Mouse (Mus musculus) forebrain, embryonic 16.5 days (tissue): ENCODE results near the gene Acrbp. TPM values are rescaled to one million over a fixed set of nuclear protein-coding genes. Genes with fewer than 3 reads are reported as not detected.
"Not testable (repeated sequence)": the region's sequence is repeated elsewhere in the genome, so short reads cannot be mapped to it uniquely, and the experiment has no call there.

Experiments used
- ATAC-seq: fragments of 200-750 bp; cut with Nextera tagmentation; 2 replicates; pipeline ENCODE4 v1.8.0; 2017; ENCODE audit warnings: mild to moderate bottlenecking, moderate library complexity
- H3K27ac ChIP-seq: fragments of 300-500 bp; sonication (generic); 2 replicates; pipeline ENCODE4 v1.5.1; 2014; ENCODE audit warnings: low read length, control low read depth
- H3K27me3 ChIP-seq: fragments of 300-500 bp; sonication (generic); replicated peaks from 2 replicates; pipeline ENCODE4 v1.6.1; 2014; ENCODE audit warnings: low read length; ENCODE audit not compliant: control insufficient read depth, insufficient read depth
- H3K36me3 ChIP-seq: fragments of 300-500 bp; sonication (generic); 2 replicates; pipeline ENCODE4 v1.6.1; 2014; ENCODE audit not compliant: control insufficient read depth, insufficient read depth
- H3K4me1 ChIP-seq: fragments of 300-500 bp; sonication (generic); replicated peaks from 2 replicates; pipeline ENCODE4 v1.6.1; 2014; ENCODE audit warnings: low read length; ENCODE audit not compliant: control insufficient read depth, insufficient read depth
- H3K4me2 ChIP-seq: fragments of 300-500 bp; sonication (generic); 2 replicates; pipeline ENCODE4 v1.6.1; 2014; ENCODE audit warnings: mild to moderate bottlenecking, low read length, control low read depth
- H3K4me3 ChIP-seq: fragments of 300-500 bp; sonication (generic); replicated peaks from 2 replicates; pipeline ENCODE4 v1.5.1; 2014; ENCODE audit warnings: mild to moderate bottlenecking, low read length, control low read depth
- H3K9ac ChIP-seq: fragments of 300-500 bp; sonication (generic); replicated peaks from 2 replicates; pipeline ENCODE4 v1.6.1; 2014; ENCODE audit warnings: low read depth, low read length, control low read depth
- H3K9me3 ChIP-seq: fragments of 300-500 bp; sonication (generic); 2 replicates; pipeline ENCODE4 v1.6.1; 2016; ENCODE audit warnings: low read length; ENCODE audit not compliant: control insufficient read depth
- WGBS: fragments of 180-500 bp; shearing (Covaris S2); extraction: QIAGEN DNeasy Blood & Tissue Kit; methylation state at CpG from one replicate; pipeline ENCODE4 v1.1.7; 2014; 5-methylcytosine and 5-hydroxymethylcytosine counted together
- polyA plus RNA-seq: library from polyadenylated mRNA; unstranded; fragments of >200 nt; fragmentation: Nextera tagmentation; extraction: Ambion mirVana; gene quantifications from 2 replicates; pipeline ENCODE4 v1.2.1, GENCODE M21; 2015

The Acrbp gene
- polyA plus RNA-seq, result 21.4 and 31.6 TPM in 2 replicates

- Histone ChIP-seq H3K27me3 (no peaks in the 10 kb centered on the region), H3K27ac (no peak within 1 kb of the TSS), H3K9me3 (no peaks in the 10 kb centered on the region), H3K4me1 (0 out of 2 replicates have a peak, but pooled peaks cover 3% of the 10 kb centered on the region), H3K36me3 (peaks cover 44% of the 10 kb centered on the region), H3K9ac (no peak within 1 kb of the TSS), H3K4me2 (no peak within 1 kb of the TSS), H3K4me3 (no peak within 1 kb of the TSS)
- 37% methylated on average over 20 of the region's 20 CpGs for WGBS
- no peak for ATAC-seq
Observed at GRCm38 (mm10) chr6:125049678-125050077, at the start of gene Acrbp. Gene Acrbp (plus strand): TSS chr6:125049689.

- peaks cover 14% of the 10 kb centered on the region for H3K27me3 ChIP-seq
- H3K4me2 ChIP-seq, result no peak overlapping the region
- H3K9me3 ChIP-seq, result no peaks in the 10 kb centered on the region
- WGBS, result 52% methylated on average over 3 of the region's 3 CpGs
- no peak for ATAC-seq
- H3K9ac ChIP-seq, result no peak overlapping the region
- H3K4me1 ChIP-seq, result peaks cover 12% of the 10 kb centered on the region
- no peaks in the 10 kb centered on the region for H3K36me3 ChIP-seq
- no peak overlapping the region for H3K4me3 ChIP-seq
- no peak overlapping the region for H3K27ac ChIP-seq
Observed at GRCm38 (mm10) chr6:125003706-125004105, 45.8 kb upstream of the Acrbp start.

DNA sequence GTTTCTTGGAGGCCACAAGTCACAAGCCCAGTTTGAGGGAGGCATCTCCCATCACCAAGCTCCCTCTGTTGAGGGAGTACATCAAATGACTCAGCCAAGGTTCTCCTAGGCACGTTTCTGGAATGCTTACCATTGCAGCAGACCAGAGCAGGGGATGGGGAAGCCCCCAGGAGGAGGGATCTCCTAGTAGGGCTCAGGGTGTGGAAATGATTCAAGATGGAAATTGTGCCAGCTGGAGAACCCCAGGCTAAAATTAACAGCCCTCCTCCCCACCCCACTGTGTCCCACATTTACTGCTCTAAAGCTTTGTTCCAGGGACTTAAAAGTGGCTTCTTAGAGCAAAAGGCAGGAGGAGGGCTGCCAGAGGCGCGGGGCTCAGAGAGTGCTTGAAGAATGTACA lies 44.4 kb upstream of the Acrbp start:
- no peak overlapping the region for H3K4me2 ChIP-seq
- WGBS, result 48% methylated on average over 3 of the region's 3 CpGs
- no peaks in the 10 kb centered on the region for H3K9me3 ChIP-seq
- 0 out of 2 replicates have a peak, but pooled peaks cover 4% of the 10 kb centered on the region for H3K27me3 ChIP-seq
- no peak overlapping the region for H3K9ac ChIP-seq
- no peak overlapping the region for H3K27ac ChIP-seq
- peaks cover 14% of the 10 kb centered on the region for H3K4me1 ChIP-seq
- no peak for ATAC-seq
- no peak overlapping the region for H3K4me3 ChIP-seq
- H3K36me3 ChIP-seq, result no peaks in the 10 kb centered on the region

DNA sequence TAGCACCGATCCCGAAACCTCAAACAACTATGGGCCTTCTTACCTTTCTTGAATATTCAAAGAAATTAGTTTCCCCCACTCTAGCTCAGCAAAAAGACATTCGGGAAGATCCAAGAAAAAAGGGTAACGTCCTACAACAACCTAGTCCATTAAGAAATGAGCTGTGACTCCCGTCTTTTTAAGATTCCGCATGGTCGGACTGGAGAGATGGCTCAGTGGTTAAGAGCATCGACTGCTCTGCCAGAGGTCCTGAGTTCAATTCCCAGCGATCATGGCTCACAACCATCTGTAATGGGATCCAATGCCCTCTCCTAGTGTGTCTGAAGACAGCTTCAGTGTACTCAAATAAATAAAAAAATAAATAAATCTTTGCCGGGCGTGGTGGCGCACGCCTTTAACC lies 41.4 kb upstream of the Acrbp start:
- H3K27ac ChIP-seq, result peak overlapping the region; percentile 90
- no peaks in the 10 kb centered on the region for H3K9me3 ChIP-seq
- H3K4me2 ChIP-seq, result peak overlapping the region; percentile 65
- H3K9ac ChIP-seq, result peak overlapping the region; percentile 61
- H3K36me3 ChIP-seq, result peaks cover 13% of the 10 kb centered on the region
- peak; percentile 0; the same call in 1 of the 2 replicates for ATAC-seq
- WGBS, result 46% methylated on average over 13 of the region's 13 CpGs
- H3K4me3 ChIP-seq, result peak overlapping the region; percentile 69
- peaks cover 37% of the 10 kb centered on the region for H3K4me1 ChIP-seq
- H3K27me3 ChIP-seq, result no peaks in the 10 kb centered on the region

DNA sequence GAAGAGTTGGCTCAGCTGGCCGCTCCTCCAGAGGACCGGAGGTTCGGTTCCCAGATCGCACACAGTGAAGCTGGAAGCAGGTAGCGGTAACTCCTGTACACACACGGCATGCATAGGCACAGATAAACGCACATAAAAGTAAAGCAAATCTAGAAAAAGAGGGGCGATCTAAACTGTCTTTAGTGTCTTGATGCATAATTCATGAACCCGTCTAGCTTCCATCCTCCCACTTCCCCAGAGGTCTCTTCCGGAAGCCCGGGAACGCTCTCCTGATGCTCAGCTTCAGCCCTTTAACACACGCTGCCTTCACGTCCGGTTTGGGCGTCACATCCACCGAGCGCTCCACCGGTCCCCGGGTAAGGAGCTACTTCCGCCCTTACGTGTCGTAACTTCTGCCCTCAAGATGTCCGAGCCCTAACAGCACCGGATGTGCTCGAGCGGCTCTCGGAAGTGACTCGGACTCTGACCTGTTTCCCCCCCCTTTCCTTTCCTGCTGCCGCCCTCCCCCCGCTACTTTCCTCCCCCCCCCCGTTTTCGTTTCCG lies 40.8 kb upstream of the Acrbp start:
- 0% methylated on average over 31 of the region's 34 CpGs for WGBS
- Histone ChIP-seq H3K4me1 (peaks cover 37% of the 10 kb centered on the region), H3K36me3 (peaks cover 13% of the 10 kb centered on the region), H3K27me3 (no peaks in the 10 kb centered on the region), H3K4me3 (peak overlapping the region; percentile 69), H3K27ac (peak overlapping the region; percentile 97), H3K9ac (peak overlapping the region; percentile 89), H3K9me3 (no peaks in the 10 kb centered on the region), H3K4me2 (peak overlapping the region; percentile 65)
- peak; percentile 98 for ATAC-seq

DNA sequence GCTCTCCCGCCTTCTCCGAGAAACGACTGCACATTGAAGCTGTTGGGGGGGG lies 40.5 kb upstream of the Acrbp start, which contains the start of gene Zfp384:
Zfp384 (plus strand) TSS at position 17 of the 52 bp plus-strand sequence.
- no CpG with 5 or more reads among the region's 3 CpGs for WGBS
- H3K27me3 ChIP-seq, result no peaks in the 10 kb centered on the region
- peak within 1 kb of the TSS; percentile 87 for H3K4me2 ChIP-seq
- no peaks in the 10 kb centered on the region for H3K9me3 ChIP-seq
- peak within 1 kb of the TSS; percentile 69 for H3K4me3 ChIP-seq
- H3K4me1 ChIP-seq, result peaks cover 37% of the 10 kb centered on the region
- peak within 1 kb of the TSS; percentile 89 for H3K9ac ChIP-seq
- H3K27ac ChIP-seq, result peak within 1 kb of the TSS; percentile 97
- H3K36me3 ChIP-seq, result peaks cover 13% of the 10 kb centered on the region
- no peak for ATAC-seq

- Histone ChIP-seq H3K9me3 (no peaks in the 10 kb centered on the region), H3K4me1 (peaks cover 37% of the 10 kb centered on the region), H3K27me3 (no peaks in the 10 kb centered on the region), H3K9ac (peak overlapping the region; percentile 89), H3K4me2 (peak overlapping the region; percentile 87), H3K4me3 (peak overlapping the region; percentile 69), H3K27ac (peak overlapping the region; percentile 97), H3K36me3 (peaks cover 13% of the 10 kb centered on the region)
- under 1% methylated on average over 43 of the region's 78 CpGs for WGBS
- ATAC-seq, result peak; percentile 75
Observed at GRCm38 (mm10) chr6:125009181-125010073, 40.1 kb upstream of the Acrbp start.

DNA sequence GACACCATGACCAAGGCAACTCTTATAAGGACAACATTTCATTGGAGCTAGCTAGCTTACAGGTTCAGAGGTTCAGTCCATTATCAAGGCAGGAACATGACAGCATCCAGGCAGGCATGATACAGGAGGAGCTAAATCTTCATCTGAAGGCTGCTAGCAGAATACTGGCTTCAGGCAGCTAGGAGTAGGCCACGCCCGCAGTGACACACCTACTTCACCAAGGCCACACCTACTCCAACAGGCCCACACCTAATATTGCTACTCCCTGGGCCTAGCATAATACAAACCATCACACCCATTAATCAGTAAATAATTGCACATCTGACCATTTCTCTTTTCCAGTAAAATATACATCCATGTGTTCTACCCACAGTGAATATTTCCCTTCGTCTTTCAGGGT lies 31.8 kb upstream of the Acrbp start:
- H3K9me3 ChIP-seq, result no peaks in the 10 kb centered on the region
- no peak for ATAC-seq
- H3K4me3 ChIP-seq, result no peak overlapping the region
- no peaks in the 10 kb centered on the region for H3K27me3 ChIP-seq
- peaks cover 3% of the 10 kb centered on the region; the same call in 1 of the 2 replicates for H3K4me1 ChIP-seq
- H3K36me3 ChIP-seq, result no peaks in the 10 kb centered on the region; the same call in 1 of the 2 replicates
- WGBS, result 96% methylated on average over 3 of the region's 3 CpGs
- no peak overlapping the region for H3K4me2 ChIP-seq
- H3K9ac ChIP-seq, result no peak overlapping the region
- no peak overlapping the region for H3K27ac ChIP-seq

- H3K36me3 ChIP-seq, result peaks cover 35% of the 10 kb centered on the region
- not testable (repeated sequence) for ATAC-seq, H3K27me3 ChIP-seq, H3K27ac ChIP-seq, H3K9ac ChIP-seq, H3K4me1 ChIP-seq, H3K4me3 ChIP-seq, H3K9me3 ChIP-seq, H3K4me2 ChIP-seq
- 14% methylated on average over 6 of the region's 9 CpGs for WGBS
Observed at GRCm38 (mm10) chr6:125030532-125030931, 19.0 kb upstream of the Acrbp start.
